Mouse (Mus musculus) heart, postnatal 25 days (tissue): ENCODE data around the gene Zbtb32. TPM values are rescaled to one million over a fixed set of nuclear protein-coding genes. Genes with fewer than 3 reads are reported as not detected.

Source experiments
- DNase-seq: peaks from one replicate; pipeline ENCODE4 v3.0.0; 2022; ENCODE audit warnings: low spot score
- intact Hi-C: fragments of 180-260 bp; cut with DNase I; formaldehyde crosslinking; loops from one replicate; pipeline ENCODE4 v1.15.1; 2025
- total RNA-seq, 2 experiments: library from RNA; stranded (reverse); gene quantifications; 2 replicates each; pipeline ENCODE4 v1.2.3; 2021

Gene Zbtb32
- total RNA-seq, 2 experiments from 2014 or later = not detected

DNA sequence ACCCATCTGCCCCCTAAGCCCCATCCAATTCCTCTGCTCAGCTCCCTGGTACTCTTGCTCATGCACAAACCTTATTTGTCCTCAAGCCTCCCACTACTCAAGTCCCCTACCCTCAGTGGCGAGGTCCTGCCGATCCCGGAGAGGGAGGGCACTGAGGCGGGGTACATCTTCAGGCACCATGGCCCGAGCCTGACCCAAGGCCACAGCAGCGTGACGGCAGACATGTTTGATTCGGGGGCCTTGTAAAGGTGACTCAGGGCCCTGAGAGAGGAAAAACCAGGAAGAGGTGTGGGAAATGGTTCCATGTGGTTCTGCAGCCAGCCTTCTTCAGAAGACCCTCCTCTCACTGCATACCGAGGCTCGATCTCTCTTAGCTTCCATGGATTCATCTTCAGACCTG, 14.4 kb downstream of the Zbtb32 start:
- intact Hi-C loops = loop anchor here (10.0 kb wide), 1 partner anchor 370 kb away; the partner anchor contains the start of gene Usf2
- no peak for DNase-seq

DNA sequence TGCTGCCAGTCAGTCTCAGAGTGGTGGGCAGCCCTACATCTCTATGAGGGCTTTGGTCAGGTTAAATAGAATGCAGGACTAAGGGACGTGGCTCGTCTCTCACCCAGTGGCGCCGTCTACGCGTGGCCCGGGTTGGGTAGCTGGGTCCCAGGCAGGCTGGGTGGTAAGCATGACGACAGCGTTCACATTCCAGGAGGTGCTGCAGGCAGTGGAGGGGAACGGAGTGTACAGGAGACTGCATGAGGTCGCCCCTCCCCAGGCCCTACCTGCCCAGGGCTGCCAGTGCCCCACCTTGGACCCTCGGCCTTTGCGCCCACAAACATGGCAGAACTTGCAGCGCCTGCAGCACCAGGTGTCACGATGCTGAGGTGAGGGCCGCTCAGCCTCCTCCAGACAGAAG, 17.2 kb downstream of the Zbtb32 start:
- intact Hi-C loops = loop anchor here (10.0 kb wide), 1 partner anchor 373 kb away; the partner anchor contains the start of gene Usf2
- no peak for DNase-seq

DNA sequence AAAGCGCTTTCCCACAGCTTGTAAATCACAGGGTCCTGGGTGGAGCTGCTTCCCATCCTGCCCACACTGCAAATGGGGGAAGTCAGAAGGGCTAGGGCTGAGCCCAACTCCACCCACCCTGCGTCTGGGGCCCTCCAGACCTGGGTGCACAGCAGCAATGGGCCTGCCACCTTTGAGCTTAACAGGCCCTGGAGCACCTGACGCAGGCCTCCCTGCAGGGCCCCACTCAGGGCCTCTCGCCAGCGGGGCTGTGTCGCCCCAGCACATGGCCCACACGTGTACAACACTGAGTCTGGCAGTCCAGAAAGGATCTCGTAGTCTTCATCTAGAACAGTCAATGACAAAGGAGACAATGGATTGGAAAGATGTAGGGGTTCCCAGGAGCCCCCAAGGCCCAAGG, 18.8 kb downstream of the Zbtb32 start:
- intact Hi-C loops = loop anchor here (10.0 kb wide), 1 partner anchor 375 kb away; the partner anchor contains the start of gene Usf2
- DNase-seq = no peak

- DNase-seq = no peak
- intact Hi-C loops = no loop called here
These were observed 25.7 kb downstream of the Zbtb32 start for GRCm38 (mm10) chr7:30572969-30573368.

DNA sequence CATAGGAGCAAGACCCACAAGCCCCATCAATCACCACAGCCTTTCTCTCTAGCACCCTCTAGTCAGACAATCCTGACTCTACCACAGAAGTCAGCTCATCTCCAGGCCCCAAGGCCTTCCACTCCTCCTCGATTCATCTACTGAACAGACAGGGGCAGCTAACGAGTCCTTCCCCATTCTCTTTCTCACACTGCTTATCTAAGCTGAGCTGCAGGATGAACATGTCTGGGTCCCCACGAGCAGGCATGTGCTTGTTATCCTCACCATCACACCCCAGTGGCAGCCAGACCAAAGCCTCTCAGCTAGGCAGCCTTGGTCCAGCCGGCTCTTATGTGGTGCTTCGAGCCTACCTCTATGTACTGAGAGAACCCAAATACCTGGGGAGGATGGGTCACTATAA, 26.3 kb downstream of the Zbtb32 start:
- DNase-seq = no peak

GRCm38 (mm10) chr7:30567555-30567954, 31.2 kb downstream of the Zbtb32 start:
- no peak for DNase-seq
- intact Hi-C loops = no loop called here

More for the DNA sequence above, 26.3 kb downstream of the Zbtb32 start:
- intact Hi-C loops = no loop called here

- no peak for DNase-seq
- intact Hi-C loops = no loop called here
These were observed 32.7 kb downstream of the Zbtb32 start for GRCm38 (mm10) chr7:30566033-30566432.

DNA sequence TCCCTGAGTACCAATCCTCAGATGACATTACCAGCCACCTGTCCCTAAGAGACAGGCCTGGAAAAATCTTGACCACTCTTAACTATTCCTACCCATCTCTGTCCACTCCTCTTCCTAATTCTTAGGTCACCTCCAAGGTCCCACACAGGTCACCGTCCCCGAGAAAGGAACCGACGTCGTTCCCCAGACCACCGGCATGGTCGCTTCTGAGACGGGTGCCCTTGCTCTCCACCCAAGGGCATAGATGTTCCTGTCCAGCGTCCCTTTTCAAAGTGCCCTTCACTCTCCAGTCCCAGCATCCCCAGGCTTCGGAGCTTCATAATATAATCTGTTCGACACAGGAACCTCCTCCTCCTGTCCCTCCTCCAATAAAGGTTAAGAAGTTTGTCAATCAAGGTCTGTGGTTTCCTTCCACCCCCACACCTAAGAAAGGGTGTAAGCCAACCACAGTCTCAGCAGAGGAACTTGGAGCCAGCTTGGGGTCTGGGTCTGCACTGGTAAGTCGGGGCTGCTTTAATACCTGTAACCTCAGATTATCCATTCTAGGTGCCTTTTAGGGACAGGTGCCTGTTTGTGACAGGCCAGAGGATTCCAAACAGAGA, 33.6 kb downstream of the Zbtb32 start, which contains the start of gene Igflr1:
Gene Igflr1, plus strand, starts transcription at position 458 of the 602 bp plus-strand sequence.
- DNase-seq = no peak
- intact Hi-C loops = loop anchor here (1.0 kb wide), 1 partner anchor 21 kb away; no protein-coding TSS in a partner anchor

- no peak for DNase-seq
- intact Hi-C loops = no loop called here
These were observed 34.8 kb downstream of the Zbtb32 start for GRCm38 (mm10) chr7:30563906-30564280.

- intact Hi-C loops = no loop called here
These were observed 35.4 kb downstream of the Zbtb32 start, which contains the start of the genes U2af1l4, Gm49396 and Psenen for GRCm38 (mm10) chr7:30563117-30563905. TSS of gene U2af1l4 (plus strand) at chr7:30563301. TSS of gene Gm49396 (plus strand) at chr7:30563344. TSS of gene Psenen (minus strand) at chr7:30563627.

GRCm38 (mm10) chr7:30562526-30563116, 36.1 kb downstream of the Zbtb32 start:
- intact Hi-C loops = no loop called here
- no peak for DNase-seq

More at GRCm38 (mm10) chr7:30563117-30563905, 35.4 kb downstream of the Zbtb32 start, which contains the start of the genes U2af1l4, Gm49396 and Psenen:
- DNase-seq = peak; percentile 94

DNA sequence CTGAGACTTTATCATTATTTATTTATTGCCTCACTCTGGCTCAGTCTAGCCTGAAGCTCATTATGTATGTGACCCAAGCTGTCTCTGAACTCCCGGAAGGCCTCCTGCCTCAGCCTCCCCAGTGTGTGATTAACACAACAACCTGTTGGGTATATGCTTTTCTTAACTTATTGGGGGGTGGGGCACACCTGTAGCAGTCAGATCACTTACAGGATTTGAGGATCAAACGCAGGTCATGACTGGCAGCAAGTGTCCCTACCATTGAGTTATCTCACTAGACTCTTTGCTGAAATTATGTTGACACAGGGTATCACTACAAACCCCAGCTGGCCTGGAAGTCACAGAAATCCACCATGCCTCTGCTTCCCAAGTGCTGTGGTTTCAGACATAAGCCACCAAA, 38.4 kb downstream of the Zbtb32 start:
- intact Hi-C loops = no loop called here
- no peak for DNase-seq

DNA sequence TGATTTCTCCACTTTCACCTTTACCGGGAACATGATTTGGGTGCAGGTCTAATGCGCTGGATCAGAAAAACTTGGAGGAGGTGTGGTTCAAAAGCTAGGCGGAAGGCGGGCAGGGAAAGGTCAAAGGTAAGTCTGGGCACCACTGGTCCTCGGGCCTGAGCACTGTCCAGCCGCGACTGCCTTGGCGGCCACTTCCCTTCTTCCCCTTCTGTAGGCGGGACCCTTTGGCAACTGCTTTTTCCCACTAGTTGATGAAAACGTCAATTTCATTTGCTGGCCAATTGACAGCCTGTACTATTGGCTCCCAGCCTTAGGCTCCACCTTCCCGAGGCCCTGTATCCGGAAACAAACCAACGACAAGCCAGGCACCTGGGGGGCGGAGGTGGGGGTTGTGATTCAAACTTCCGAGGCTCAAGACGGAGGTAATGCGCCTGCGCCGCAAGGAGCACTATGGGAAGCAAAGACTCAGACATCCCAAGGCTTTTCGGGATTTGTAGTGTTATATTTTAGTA, 39.2 kb downstream of the Zbtb32 start, which contains the start of gene Lin37:
Gene Lin37, minus strand, starts transcription at position 396 of the 512 bp plus-strand sequence.
- peak; percentile 98 for DNase-seq
- intact Hi-C loops = no loop called here

- no peak for DNase-seq
- intact Hi-C loops = no loop called here
These were observed 39.9 kb downstream of the Zbtb32 start for GRCm38 (mm10) chr7:30558656-30559442.

DNA sequence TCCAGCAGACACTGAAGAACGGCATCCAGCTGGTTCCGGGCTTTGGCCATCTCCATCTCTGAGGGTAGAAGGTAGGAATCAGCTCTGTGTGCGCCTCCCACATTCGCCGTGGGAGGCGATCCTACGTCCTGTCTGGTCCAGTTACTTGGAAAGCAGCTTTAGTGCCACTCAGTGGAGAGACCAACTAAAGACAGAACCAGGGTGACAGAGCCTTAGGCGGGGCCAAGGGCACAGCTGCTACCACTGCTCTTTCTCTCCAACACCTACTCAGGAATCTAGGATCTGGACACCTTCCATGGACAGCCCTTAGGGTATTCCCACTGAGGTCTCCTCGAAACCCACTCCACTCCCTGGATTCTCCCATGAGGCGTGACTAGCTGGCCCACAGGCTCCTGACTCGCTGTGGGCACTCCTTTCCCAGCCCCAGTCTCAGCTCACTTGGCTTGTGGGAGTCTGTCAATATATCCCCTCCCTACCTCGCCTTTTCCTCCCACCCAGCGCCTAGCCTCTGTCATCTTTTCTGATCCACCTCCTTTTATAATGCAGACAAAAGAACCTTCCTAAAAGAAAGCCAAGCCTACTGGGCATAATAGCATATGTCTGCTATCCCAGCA, 40.7 kb downstream of the Zbtb32 start:
- DNase-seq = no peak
- intact Hi-C loops = no loop called here

DNA sequence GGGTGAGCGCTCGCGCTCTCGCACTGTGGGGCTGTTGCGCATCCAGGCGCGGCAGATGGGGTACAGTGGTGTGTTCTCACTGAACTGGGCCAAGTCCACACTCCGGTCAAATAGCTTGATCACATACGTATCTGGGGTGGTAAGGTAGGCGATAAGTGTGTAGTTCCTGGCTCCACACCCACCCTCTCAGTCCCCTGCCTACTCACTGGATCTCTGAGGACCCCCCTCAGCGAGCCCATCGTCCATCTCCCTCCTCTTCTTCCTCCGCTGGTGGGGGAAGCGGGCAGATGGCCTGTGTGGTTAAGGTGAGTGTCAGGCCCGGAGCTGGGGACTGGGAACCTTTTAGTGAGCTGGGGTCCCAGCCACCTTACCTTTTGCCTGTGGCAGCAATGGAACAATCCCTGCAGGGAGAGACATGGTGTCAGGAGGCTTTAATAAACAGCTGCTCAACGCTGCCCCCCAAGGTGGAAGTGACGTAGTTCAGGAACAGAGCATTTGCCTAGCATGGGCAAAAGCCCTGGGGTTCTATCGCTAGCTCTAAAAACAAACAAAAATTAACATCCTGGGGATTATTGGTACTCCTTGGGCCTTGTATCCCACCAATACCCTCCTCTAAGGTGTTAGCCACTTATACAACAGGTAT, 41.7 kb downstream of the Zbtb32 start:
- DNase-seq = no peak
- intact Hi-C loops = no loop called here

- intact Hi-C loops = no loop called here
- no peak for DNase-seq
These were observed 44.7 kb downstream of the Zbtb32 start for GRCm38 (mm10) chr7:30553810-30554584.
